Mouse (Mus musculus) layer of hippocampus, postnatal 25 days (tissue): ENCODE results near the gene Csgalnact2. TPM values are rescaled to one million over a fixed set of nuclear protein-coding genes. Genes with fewer than 3 reads are reported as not detected.

Experiments used
- DNase-seq, 2 experiments: peaks; one replicate each; pipeline ENCODE4 v3.0.0; 2022; ENCODE audit warnings: mixed read lengths in 2 of 2, low spot score in 1 of 2; ENCODE audit errors: extremely low spot score in 1 of 2
- microRNA-seq, 2 experiments: library from miRNA; unstranded; fragments of <30 nt; microRNA quantifications; one replicate each; pipeline ENCODE4 v1.2.0; 2021
- total RNA-seq, 2 experiments: library from RNA; stranded (reverse); gene quantifications; 2 replicates each; pipeline ENCODE4 v1.2.3; 2021

Csgalnact2 gene
- total RNA-seq, 2 experiments from 2014 or later, result 10.7 to 11.2 TPM

DNA sequence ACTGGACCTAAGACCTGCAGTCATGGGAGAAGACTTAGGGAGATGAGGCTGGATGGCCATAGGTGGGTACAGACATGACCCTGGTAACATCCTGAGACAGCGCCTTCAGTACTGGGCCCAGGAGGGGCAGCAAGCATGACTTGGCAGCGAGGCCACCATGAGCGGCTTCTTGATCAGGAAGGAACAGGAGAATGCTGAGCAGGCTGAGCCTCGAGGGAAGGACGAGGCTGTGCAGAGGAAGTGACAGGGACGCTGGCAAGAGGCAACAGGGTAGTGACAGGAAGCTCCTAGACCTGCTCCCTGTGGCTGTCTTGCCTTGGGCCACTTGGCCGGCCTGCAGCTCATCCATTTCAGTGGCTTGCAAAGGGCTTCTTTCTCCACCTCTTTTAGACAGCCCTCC lies 61.5 kb downstream of the Csgalnact2 start:
- no peak for DNase-seq

- DNase-seq, result no peak
Observed at GRCm38 (mm10) chr6:118076748-118077147, 62.2 kb downstream of the Csgalnact2 start.

GRCm38 (mm10) chr6:118076256-118076655 lies 62.7 kb downstream of the Csgalnact2 start:
- peak in 1 of 2 experiments; percentile 9 for DNase-seq

- no peak for DNase-seq
Observed at GRCm38 (mm10) chr6:118074151-118074550, 64.8 kb downstream of the Csgalnact2 start.

DNA sequence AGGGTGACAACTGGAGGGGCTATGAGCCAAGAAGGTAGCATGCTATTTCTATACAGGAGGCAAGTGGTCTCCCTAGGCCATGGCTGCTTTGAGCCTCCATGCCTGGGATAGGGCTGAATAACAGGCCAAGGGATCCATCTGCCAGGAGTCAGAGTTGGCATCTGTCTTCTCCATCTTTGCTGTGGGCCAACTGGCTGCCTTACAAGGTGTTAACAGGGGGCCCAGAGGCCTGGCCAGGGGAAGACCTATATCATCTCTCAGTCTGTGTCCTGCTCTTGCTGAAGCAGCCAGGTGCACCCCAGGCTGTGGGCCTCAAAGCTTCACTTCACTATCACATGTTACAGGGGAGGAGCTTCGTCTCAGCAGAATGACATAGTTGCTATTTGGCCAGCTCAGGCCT lies 66.8 kb downstream of the Csgalnact2 start:
- no peak for DNase-seq

- DNase-seq, result no peak
Observed at GRCm38 (mm10) chr6:118071416-118071815, 67.5 kb downstream of the Csgalnact2 start.

GRCm38 (mm10) chr6:118071013-118071350 lies 68.0 kb downstream of the Csgalnact2 start:
- no peak for DNase-seq

DNA sequence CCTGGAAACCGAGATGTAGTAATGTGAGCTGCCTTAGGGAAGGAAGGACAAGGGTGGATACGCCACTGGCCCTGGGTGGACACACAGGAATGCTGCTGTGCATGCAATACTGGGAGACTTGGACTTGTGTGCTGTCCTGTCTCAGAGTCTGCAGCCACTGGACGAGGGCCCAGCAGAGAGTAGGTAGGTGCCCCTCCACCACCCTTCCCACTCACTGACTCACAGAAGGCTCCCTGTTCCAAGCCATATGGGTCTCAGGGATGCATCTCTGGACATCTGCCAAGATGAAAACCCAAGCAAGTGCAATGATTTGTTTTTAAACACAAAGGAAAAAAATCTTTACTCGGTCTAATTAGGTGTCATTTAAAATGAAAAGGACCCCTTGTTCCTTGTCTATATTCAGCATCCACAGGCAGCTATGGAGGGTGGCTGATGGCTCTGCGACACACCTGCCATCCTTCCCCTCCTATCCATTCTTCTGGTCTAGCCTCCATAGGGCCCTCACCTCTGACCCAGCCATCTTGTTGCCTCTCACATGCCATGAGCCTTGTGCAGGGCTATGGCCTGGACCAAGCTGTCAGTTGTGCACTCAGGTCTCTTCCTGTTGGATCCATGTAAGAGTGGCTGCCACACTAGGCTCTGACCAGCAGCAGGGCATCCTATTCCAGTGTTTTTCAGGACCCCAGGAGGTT lies 68.5 kb downstream of the Csgalnact2 start:
- no peak for DNase-seq

DNA sequence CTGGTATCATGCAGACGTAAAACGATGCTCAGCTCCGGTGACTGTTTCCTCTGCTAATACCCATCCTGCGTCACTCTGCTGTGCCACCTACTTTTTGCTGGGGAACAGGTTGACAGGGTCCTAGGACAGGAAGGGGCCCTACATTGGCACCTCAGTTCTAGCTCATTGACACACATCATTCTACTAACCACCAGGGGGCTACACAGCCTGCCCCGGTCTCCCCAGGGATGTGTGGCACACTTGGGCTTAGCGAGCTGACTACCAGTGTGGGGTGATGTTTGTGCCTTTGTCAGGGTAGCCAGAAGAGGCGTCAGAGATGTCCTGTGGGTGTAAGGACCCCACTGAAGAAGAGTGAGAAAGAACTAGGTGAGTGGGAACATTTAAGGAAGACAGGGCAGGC lies 71.2 kb downstream of the Csgalnact2 start:
- no peak for DNase-seq

- no peak for DNase-seq
Observed at GRCm38 (mm10) chr6:118066199-118067081, 72.5 kb downstream of the Csgalnact2 start.

GRCm38 (mm10) chr6:118065837-118066198 lies 73.1 kb downstream of the Csgalnact2 start:
- no peak for DNase-seq

DNA sequence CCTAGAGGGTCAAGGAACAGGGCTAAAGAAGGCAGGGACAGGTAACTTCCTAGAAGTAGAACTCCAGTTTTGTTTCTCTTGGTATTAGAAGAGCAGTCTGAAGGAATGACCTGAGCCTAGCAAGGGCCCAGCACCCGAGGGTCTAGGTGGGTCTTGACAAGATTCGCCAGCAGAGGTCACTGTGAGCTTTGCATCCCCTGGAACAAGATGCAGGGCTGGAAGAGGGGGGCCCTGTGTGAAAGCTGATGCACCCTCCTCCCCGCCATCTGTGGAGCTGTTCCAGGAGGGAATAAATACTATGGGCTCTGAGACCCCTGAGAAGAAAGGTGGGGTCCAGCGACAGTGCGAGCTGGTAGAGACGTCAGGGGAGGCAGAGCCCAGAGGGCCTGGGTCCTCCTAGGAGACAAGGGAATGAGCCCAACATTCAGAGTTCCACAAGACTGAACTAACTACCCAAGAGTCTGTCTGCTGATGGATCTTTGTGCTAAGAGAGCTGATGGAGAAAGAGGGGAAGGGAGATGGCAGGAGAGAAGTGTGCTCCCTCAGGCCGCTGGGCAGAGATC lies 73.9 kb downstream of the Csgalnact2 start:
- DNase-seq, result peak in 1 of 2 experiments; percentile 66

DNA sequence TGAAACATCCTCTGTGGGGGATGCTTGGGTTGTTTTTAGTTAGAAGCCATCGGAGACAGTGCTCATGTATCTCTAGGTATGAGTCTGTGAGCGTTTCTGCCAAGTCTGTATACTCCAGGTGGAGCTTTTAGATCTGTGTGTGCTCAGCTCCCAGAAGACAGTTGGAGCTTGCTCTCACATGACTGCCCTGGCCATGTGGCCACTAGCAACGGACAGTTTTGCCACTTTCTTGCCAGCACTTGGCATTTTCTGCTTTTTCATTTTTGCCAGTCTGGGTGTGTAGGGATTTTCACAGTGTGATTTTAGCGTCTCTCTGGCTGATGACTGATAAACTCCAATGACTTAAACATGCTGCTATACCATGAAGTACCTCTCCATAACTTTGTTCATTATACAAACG lies 75.7 kb downstream of the Csgalnact2 start:
- DNase-seq, result no peak

DNA sequence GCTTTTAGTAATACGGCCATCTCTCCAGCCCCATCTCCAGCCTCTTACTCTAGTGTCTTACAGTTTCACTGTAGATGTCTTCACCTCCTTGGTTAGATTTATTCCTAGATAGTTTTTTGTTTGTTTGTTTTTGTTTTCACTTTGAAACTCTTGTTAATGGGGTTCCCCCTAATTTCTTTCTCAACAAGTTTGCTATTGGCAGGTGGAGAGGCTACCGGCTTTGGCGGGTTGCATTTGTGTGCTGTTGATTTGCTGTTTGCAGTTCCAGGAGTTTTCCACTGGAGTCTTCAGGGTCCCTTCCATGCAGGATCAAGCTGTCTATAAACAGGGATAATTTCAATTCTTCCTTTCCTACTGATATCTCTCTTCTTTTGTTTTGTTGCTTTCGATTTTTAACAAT lies 77.7 kb downstream of the Csgalnact2 start:
- no peak for DNase-seq

Small RNA genes within 50 kb of the gene (microRNA-seq; reads per million reads assigned to microRNA genes)
- gene Mir7044, result 32.9 to 66.1 reads per million in 2 experiments

Other genes starting within 250 kb of the Csgalnact2 start
- 100 to 1,000 TPM; 112 to 124 TPM for gene Hnrnpf, start 238.8 kb downstream of the Csgalnact2 start, total RNA-seq
- gene Fxyd4, start 201.4 kb downstream of the Csgalnact2 start, total RNA-seq, result not detected
- gene Rasgef1a, start 127.7 kb downstream of the Csgalnact2 start, total RNA-seq, result 100 to 1,000 TPM; 198 to 206 TPM
- 1 to 10 TPM; 3.0 to 3.4 TPM for gene Ret, start 58.6 kb upstream of the Csgalnact2 start, total RNA-seq